Mouse (Mus musculus): ENCODE measurements around the gene Gm9922. TPM values are rescaled to one million over a fixed set of nuclear protein-coding genes. Genes with fewer than 3 reads are reported as not detected.

The Gm9922 gene
- total RNA-seq, 2 experiments from 2014 or later: 0.91 TPM; not detected in 1

DNA sequence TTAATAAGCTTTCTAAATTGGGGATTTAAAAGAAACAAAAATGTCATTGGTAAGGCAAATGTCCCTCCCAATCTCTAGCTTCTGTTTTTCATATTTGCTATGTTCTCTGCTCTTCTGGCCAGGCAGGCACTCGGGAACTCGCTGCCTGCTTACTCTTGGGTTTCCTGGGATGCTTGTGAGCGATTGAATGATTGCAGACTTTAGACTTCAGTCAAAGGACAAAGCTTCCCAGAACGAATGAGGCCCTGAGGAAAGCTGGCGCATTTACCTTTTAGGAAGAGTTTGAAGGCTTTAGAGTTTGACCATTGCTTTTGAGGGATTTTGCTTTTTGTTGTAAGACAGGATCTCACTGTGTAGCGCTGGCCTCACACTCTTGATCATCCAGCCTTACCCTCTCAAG is 41.9 kb downstream of the Gm9922 start:
- no peak for DNase-seq (ENCODE audit: low spot score in 2 of 2)

Other genes with a start within 250 kb of the Gm9922 start
- 1 to 10 TPM; 8.0 to 8.1 TPM for gene Tbc1d4, start 120.6 kb downstream of the Gm9922 start, total RNA-seq (2021)
- 10 to 100 TPM; 58.2 to 62.1 TPM for gene Commd6, start 89.1 kb downstream of the Gm9922 start, total RNA-seq (2021)
- gene Uchl3, start 75.8 kb downstream of the Gm9922 start, total RNA-seq (2021): 10 to 100 TPM; 75.7 to 85.6 TPM
- gene Lmo7, start 143 bp upstream of the Gm9922 start, total RNA-seq (2021): 100 to 1,000 TPM; 117 TPM

Data from layer of hippocampus, postnatal 10 days (tissue).